Mouse (Mus musculus) gastrocnemius, postnatal 14 days (tissue): ENCODE results near the gene Naa35. TPM values are rescaled to one million over a fixed set of nuclear protein-coding genes. Genes with fewer than 3 reads are reported as not detected.
A peak's percentile ranks its signal among the peaks of the same experiment; 100 is the strongest.

Source experiments
- DNase-seq: peaks from one replicate; pipeline ENCODE4 v3.0.0; 2021; ENCODE audit warnings: mixed read lengths
- intact Hi-C: fragments of 180-260 bp; cut with DNase I; formaldehyde crosslinking; loops from one replicate; pipeline ENCODE4 v1.15.1; 2025; ENCODE audit warnings: low total_unique reads
- total RNA-seq, 2 experiments: library from RNA; stranded (reverse); gene quantifications; 2 replicates each; pipeline ENCODE4 v1.2.3; 2021

Naa35 gene
- total RNA-seq, 2 experiments from 2014 or later: 25.2 to 26.4 TPM

- intact Hi-C loops: no loop called here
- DNase-seq: no peak
These were observed 36.8 kb downstream of the Naa35 start for GRCm38 (mm10) chr13:59621643-59622489.

GRCm38 (mm10) chr13:59624389-59624788, 39.3 kb downstream of the Naa35 start:
- DNase-seq: no peak
- intact Hi-C loops: no loop called here

DNA sequence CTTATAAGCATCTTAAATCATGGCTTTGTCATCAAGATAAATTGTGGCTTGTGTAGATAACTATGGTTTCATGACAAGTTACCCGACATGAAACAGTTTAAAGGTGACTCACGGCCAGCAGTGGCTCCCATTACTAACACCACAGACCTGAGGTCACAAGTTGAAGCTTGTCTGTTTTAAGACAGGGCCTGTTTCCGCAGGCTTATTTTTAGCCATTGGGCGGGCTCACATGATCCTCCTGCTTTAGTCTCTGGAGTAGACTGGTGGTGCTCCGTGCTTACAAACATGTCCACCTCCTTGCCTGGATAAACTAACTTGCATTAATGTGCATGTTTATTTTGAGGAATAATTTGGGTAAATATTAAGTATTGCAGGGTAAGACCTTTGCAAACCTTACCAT, 39.8 kb downstream of the Naa35 start:
- no peak for DNase-seq
- intact Hi-C loops: no loop called here

GRCm38 (mm10) chr13:59626739-59627138, 41.7 kb downstream of the Naa35 start:
- no peak for DNase-seq
- intact Hi-C loops: no loop called here

DNA sequence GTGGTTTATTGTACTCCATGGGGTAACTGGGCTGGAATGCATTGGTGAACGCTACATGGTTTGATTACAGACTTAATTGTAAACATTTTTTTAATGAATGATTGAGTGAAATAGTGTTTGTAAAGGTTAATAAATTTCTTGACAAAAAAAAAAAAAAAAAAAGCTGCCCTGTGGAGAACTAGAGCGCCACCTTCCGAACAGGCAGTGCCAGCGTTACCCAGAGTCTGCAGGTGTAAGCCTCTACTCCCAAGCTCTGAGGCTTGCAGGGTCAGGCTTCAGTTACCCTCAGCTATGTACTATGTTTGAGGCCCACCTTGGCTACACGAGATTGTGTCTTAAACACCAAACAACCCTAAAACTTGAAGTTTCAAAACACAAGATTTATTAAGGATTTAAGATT, 49.6 kb downstream of the Naa35 start:
- intact Hi-C loops: no loop called here
- DNase-seq: no peak

DNA sequence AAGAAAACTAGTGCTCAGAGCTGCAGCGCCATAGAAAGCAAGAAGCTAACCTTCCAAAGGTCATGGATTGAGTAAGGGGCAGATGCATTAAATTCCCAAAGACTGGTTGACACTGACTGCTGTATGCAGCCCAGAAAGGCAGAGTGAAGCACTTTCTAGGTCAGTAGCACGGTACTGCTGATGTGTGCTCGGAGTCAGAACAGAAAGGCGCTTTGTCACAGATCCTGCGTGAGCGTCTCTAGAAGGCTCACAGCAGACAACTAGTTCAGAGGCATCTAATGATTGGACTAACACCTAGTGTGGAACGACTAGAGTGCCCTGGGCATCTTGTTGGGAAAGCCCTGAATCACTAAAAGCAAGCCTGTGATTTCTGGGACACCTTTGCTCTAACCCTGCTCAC, 52.7 kb downstream of the Naa35 start:
- intact Hi-C loops: no loop called here
- DNase-seq: no peak

- no peak for DNase-seq
- intact Hi-C loops: no loop called here
These were observed 54.5 kb downstream of the Naa35 start for GRCm38 (mm10) chr13:59639368-59640177.

DNA sequence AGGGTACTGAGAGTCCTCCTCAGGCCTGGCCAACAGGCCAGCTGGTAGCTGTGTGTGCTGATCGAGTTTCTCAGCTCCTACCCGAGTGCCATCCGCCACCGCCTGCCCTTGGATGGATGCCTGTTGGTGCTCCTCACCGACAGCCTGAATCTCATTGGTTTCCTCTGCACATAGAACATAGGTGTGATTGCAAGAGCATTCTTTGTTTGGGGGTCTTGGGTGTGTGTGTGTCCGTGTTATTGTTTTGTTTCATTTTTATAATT, 55.0 kb downstream of the Naa35 start:
- intact Hi-C loops: no loop called here
- DNase-seq: peak; percentile 40

GRCm38 (mm10) chr13:59642818-59643217, 57.8 kb downstream of the Naa35 start:
- no peak for DNase-seq
- intact Hi-C loops: no loop called here

- intact Hi-C loops: no loop called here
- no peak for DNase-seq
These were observed 60.4 kb downstream of the Naa35 start for GRCm38 (mm10) chr13:59645491-59645890.

GRCm38 (mm10) chr13:59646674-59647244, 61.7 kb downstream of the Naa35 start:
- no peak for DNase-seq
- intact Hi-C loops: no loop called here

DNA sequence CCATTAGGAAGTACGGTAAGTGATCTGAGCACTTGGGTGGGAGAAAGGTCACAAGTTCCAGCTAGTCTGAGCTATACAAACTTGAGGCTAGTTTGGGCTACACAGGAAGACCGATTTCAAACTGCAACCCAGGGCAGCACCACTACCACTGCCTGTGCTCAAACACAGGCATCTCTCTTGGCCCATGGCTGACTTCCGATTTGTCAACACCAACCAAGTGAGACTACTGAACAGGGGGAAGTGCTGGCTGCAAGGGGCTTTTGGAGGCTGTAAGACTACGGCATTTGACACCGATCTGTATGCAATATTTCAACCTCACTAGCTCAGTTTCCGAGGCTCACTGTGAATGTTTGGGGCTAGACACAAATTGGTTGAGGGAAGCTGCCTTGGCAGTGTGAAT, 62.4 kb downstream of the Naa35 start:
- intact Hi-C loops: no loop called here
- DNase-seq: no peak

- DNase-seq: no peak
- intact Hi-C loops: no loop called here
These were observed 63.5 kb downstream of the Naa35 start for GRCm38 (mm10) chr13:59648598-59648997.

GRCm38 (mm10) chr13:59649781-59650180, 64.7 kb downstream of the Naa35 start:
- no peak for DNase-seq
- intact Hi-C loops: no loop called here

GRCm38 (mm10) chr13:59652651-59653050, 67.6 kb downstream of the Naa35 start:
- intact Hi-C loops: no loop called here
- DNase-seq: no peak

- no peak for DNase-seq
- intact Hi-C loops: no loop called here
These were observed 68.1 kb downstream of the Naa35 start for GRCm38 (mm10) chr13:59653136-59653535.

DNA sequence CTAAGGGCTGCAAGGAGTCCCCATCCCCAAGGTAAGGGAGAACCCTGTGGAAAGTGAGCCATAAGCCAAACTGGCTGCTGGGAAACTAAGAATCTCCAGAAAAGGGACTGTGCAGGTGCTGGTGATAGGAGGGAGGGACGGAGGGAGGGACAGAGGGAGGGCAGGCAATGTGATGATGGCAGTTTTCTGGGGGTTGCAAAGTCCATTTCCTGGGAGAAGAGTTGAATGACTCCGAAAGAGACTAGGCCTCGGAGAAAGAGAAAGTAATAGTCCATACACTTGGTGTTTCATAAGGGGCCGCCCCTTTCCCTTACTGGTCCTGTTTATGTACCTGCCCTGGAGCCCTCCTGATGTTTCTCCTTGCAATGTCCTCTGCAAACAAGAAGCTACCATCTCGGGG, 69.4 kb downstream of the Naa35 start:
- DNase-seq: no peak
- intact Hi-C loops: no loop called here

DNA sequence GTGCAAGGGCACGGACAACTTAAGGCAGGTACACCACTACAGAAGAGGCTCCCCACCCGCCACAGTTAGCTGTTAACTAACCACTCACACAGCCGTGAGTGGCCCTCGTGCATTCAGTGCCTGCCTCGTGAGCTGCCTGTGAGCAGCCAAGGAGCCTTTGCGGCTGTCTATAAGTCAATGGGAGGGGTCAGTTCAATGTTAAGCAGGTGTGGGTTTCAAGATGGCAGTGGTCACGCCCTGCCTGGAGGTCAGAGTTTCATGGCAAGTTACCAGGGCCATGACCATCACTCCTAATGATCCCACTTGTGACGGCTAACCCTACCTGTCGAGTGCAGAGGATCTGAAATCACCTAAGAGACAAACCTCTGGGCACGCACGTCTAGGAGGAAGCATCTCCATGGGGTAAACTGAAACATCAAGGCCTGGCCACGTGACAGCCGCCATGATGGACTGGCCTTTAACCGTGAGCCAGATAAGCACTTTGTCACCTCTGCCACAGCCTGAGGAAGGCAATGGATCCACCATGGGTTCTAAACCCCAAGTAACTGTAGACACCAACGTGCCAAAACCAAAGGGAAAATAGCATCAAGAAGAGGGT, 70.8 kb downstream of the Naa35 start:
- intact Hi-C loops: no loop called here
- no peak for DNase-seq

GRCm38 (mm10) chr13:59656316-59656832, 71.3 kb downstream of the Naa35 start:
- intact Hi-C loops: no loop called here
- no peak for DNase-seq

GRCm38 (mm10) chr13:59656975-59657388, 71.9 kb downstream of the Naa35 start:
- intact Hi-C loops: no loop called here
- DNase-seq: no peak
